Mouse (Mus musculus) intestine, embryonic 15.5 days (tissue): ENCODE measurements around the gene Drc1. TPM values are rescaled to one million over a fixed set of nuclear protein-coding genes. Genes with fewer than 3 reads are reported as not detected.

Experiments
- ATAC-seq: fragments of 200-750 bp; cut with Nextera tagmentation; 2 replicates; pipeline ENCODE4 v1.8.0; 2017; ENCODE audit warnings: moderate TSS enrichment, moderate library complexity
- H3K27ac ChIP-seq: fragments of 300-500 bp; sonication (generic); 2 replicates; pipeline ENCODE4 v1.5.1; 2015; ENCODE audit warnings: mild to moderate bottlenecking, inconsistent platforms
- H3K27me3 ChIP-seq: fragments of 300-500 bp; sonication (generic); replicated peaks from 2 replicates; pipeline ENCODE4 v1.6.1; 2015; ENCODE audit warnings: inconsistent platforms
- H3K36me3 ChIP-seq: fragments of 300-500 bp; sonication (generic); 2 replicates; pipeline ENCODE4 v1.6.1; 2015; ENCODE audit warnings: inconsistent platforms
- H3K4me1 ChIP-seq: fragments of 300-500 bp; sonication (generic); replicated peaks from 2 replicates; pipeline ENCODE4 v1.6.1; 2015; ENCODE audit warnings: inconsistent platforms
- H3K4me2 ChIP-seq: fragments of 300-500 bp; sonication (generic); replicated peaks from 2 replicates; pipeline ENCODE4 v1.6.1; 2015; ENCODE audit warnings: mild to moderate bottlenecking, inconsistent platforms
- H3K4me3 ChIP-seq: fragments of 300-500 bp; sonication (generic); replicated peaks from 2 replicates; pipeline ENCODE4 v1.5.1; 2015; ENCODE audit warnings: inconsistent platforms
- H3K9ac ChIP-seq: fragments of 300-500 bp; sonication (generic); 2 replicates; pipeline ENCODE4 v1.6.1; 2015; ENCODE audit warnings: inconsistent platforms
- H3K9me3 ChIP-seq: fragments of 300-500 bp; sonication (generic); 2 replicates; pipeline ENCODE4 v1.6.1; 2016; ENCODE audit warnings: inconsistent platforms
- WGBS: fragments of 180-500 bp; shearing (Covaris S2); methylation state at CpG from one replicate; pipeline ENCODE4 v1.1.7; 2015; 5-methylcytosine and 5-hydroxymethylcytosine counted together
- polyA plus RNA-seq: library from polyadenylated mRNA; unstranded; fragments of >200 nt; fragmentation: Nextera tagmentation; extraction: Ambion mirVana; gene quantifications from 2 replicates; pipeline ENCODE4 v1.2.1, GENCODE M21; 2015

Gene Drc1
- polyA plus RNA-seq, 1 experiment from 2014 or later: 0.38 TPM

DNA sequence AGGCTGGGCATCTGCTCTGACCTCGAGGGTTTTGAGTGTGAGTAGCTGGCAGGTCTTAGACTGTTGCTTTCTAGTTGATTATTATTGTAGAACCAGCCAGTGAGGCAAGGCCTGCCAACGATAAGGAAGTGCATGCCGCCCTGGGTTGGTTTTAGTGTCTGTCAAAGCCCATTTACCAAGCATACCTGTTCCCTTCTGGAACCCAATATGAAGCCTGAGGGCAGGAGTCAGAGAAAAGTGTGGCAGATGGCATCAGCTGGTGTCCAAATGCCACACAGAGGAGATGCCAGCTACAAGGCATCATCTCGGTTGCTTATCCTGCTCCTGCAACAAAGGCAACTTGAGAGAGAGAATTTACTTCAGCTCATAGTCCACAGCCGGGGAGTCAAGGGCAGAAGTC is 59.6 kb downstream of the Drc1 start:
- no peaks in the 10 kb centered on the region for H3K36me3 ChIP-seq
- no peak overlapping the region for H3K4me3 ChIP-seq
- 77% methylated on average over 5 of the region's 5 CpGs for WGBS
- H3K27me3 ChIP-seq: no peaks in the 10 kb centered on the region
- peaks cover 6% of the 10 kb centered on the region for H3K4me1 ChIP-seq
- no peak overlapping the region for H3K9ac ChIP-seq
- H3K4me2 ChIP-seq: no peak overlapping the region
- H3K27ac ChIP-seq: no peak overlapping the region
- H3K9me3 ChIP-seq: no peaks in the 10 kb centered on the region
- no peak for ATAC-seq

DNA sequence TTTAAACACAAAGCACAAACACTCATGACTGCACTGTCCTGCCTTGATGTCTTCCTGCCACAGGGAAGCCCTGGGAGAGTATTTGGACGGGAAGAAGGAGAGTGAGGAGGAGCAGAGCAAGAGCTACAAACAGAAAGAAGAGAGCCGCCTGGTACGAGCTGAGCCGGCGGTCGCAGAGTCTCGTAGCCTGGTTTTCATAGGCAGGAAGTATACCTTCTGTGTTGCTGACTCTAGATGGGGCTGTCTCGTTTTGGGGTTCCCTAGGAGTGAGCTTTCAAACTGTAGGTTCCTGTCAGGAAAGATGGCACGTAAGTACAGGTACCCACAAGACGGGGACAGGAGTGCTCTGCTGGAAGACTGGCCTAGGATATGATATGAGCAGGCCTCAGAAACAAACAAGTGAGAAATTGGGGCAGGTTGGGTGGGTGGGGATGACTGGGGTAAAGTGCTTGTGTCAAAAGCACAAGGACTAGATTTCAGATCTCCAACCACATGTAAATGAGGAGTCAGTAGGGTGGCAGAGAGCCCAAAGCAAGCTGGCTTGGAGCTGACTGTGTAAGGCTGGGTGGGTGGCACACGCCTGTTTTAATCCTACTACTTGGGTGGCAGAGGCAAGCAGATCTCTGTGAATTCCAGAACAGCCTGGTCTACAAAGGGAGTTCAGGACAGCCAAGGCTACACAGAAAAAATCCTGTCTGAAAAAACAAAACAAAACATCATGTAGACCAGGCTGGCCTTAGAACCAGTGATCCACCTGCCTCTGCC is 60.6 kb downstream of the Drc1 start:
- Histone ChIP-seq H3K27ac (no peak overlapping the region), H3K4me3 (no peak overlapping the region), H3K9me3 (no peaks in the 10 kb centered on the region), H3K36me3 (no peaks in the 10 kb centered on the region), H3K9ac (no peak overlapping the region), H3K4me2 (no peak overlapping the region), H3K27me3 (no peaks in the 10 kb centered on the region), H3K4me1 (peaks cover 6% of the 10 kb centered on the region)
- WGBS: 75% methylated on average over 11 of the region's 11 CpGs
- no peak for ATAC-seq

DNA sequence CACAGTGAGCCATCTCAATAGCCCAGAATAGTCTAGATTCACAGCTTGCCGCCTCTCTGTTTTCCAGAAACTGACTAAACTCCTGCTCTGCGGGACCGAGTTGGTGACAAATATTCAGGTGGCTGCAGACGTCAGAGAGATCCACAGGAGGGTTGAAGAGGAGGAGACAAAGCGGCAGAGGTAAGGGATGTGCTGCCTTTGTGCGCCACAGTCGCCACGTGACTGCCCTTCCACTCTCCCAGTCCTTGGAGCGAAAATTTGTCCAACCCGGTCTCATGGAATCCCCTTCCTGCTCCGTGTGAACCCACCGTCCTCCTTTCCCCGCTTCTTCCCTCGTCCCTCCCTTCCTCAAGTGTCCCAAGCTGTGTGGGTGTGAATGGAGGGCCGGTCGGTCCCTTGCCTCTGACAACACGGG is 61.4 kb downstream of the Drc1 start:
- Histone ChIP-seq H3K27ac (no peak overlapping the region), H3K4me2 (peak overlapping the region; percentile 61), H3K9ac (no peak overlapping the region), H3K36me3 (no peaks in the 10 kb centered on the region), H3K9me3 (no peaks in the 10 kb centered on the region), H3K27me3 (no peaks in the 10 kb centered on the region), H3K4me1 (peaks cover 6% of the 10 kb centered on the region), H3K4me3 (peak overlapping the region; percentile 11; the same call in 1 of the 2 replicates)
- ATAC-seq: peak; percentile 68
- 8% methylated on average over 17 of the region's 17 CpGs for WGBS

DNA sequence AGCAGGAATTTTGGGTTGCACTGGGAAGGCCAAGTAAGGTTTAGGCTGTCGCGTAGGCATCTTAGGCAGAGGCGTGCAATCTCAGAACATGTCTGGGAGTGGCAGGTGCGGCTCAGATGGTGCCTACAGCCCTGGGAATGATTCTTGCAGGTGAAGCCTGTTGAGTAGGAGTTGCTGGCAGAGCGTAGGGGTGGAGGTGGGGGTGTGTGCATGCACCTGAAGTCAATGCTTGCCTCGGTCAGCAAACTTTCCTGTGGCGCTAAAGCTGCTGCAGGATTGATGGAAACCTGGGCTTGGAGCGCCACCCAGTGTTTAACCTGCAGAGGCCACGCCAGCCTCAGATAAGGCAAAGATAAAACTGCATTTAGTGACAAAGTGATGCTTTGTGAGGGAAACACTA is 61.9 kb downstream of the Drc1 start:
- WGBS: 4% methylated on average over 9 of the region's 9 CpGs
- Histone ChIP-seq H3K9ac (no peak overlapping the region), H3K36me3 (no peaks in the 10 kb centered on the region), H3K27ac (no peak overlapping the region), H3K4me2 (peak overlapping the region; percentile 61), H3K4me1 (peaks cover 6% of the 10 kb centered on the region), H3K27me3 (no peaks in the 10 kb centered on the region), H3K4me3 (peak overlapping the region; percentile 11; the same call in 1 of the 2 replicates), H3K9me3 (no peaks in the 10 kb centered on the region)
- ATAC-seq: peak; percentile 93

DNA sequence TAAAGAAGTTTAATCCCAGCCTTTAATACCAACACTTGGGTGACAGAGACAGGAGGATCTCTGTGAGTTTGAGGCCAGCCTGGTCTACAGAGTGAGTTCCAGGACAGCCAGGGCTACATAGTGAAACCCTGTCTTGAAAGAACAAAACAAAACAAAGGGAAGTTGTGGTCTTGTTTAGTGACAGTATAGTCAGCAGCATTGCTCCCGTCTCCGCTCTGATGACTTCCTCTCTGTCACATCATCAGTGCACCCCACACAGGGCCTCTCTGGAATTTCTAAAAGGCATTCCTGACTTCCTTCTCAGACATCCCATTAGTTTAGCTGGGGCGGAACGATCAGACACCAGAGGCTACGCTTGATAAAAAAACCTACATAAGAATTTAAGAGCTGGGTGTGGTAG is 62.7 kb downstream of the Drc1 start:
- H3K27ac ChIP-seq: no peak overlapping the region
- peaks cover 6% of the 10 kb centered on the region for H3K4me1 ChIP-seq
- no peak overlapping the region for H3K9ac ChIP-seq
- ATAC-seq: no peak
- no peaks in the 10 kb centered on the region for H3K36me3 ChIP-seq
- H3K4me2 ChIP-seq: no peak overlapping the region
- no peaks in the 10 kb centered on the region for H3K27me3 ChIP-seq
- 59% methylated on average over 5 of the region's 5 CpGs for WGBS
- H3K4me3 ChIP-seq: no peak overlapping the region
- H3K9me3 ChIP-seq: no peaks in the 10 kb centered on the region

DNA sequence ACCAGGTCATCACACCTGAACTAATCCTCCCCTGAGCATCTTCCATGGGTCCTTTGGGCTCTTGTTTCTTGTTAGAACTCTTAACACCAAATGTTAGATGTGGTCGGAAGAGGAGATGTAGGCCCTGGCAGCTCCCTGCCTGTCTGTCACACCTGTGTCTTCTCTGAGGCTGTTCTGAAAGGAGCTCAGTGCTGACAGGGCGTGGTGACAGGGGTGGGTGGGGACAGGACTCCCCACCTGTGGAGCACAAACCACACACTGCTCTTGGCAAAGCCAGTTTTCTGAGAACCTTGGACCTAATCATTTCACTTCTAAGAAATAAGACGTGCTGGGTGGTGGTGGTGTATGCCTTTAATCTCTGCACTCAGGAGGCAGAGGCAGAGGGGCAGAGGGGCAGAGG is 72.4 kb downstream of the Drc1 start:
- H3K27ac ChIP-seq: no peak overlapping the region
- peak; percentile 92 for ATAC-seq
- H3K27me3 ChIP-seq: no peaks in the 10 kb centered on the region
- H3K36me3 ChIP-seq: no peaks in the 10 kb centered on the region
- no peak overlapping the region for H3K4me3 ChIP-seq
- WGBS: 53% methylated on average over 3 of the region's 3 CpGs
- no peaks in the 10 kb centered on the region for H3K4me1 ChIP-seq
- no peaks in the 10 kb centered on the region for H3K9me3 ChIP-seq
- H3K9ac ChIP-seq: no peak overlapping the region
- no peak overlapping the region for H3K4me2 ChIP-seq

DNA sequence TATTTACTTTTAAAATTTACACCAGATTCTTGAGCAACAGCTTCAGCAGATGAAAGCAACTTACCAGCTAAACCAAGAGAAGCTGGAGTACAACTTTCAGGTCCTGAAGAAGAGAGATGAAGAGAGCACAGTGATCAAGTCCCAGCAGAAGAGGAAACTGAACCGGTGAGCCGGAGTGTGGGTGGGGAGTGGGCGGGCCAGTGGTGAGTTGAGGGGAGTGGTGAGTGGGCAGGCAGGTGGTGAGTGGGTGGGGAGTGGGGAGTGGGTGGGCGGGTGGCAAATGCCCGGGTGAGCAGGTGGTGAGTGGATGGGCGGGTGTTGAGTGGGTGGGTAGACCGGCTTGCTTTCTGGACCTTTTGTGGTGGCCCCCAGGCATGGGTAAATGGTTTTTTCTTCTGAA is 73.9 kb downstream of the Drc1 start:
- no peak for ATAC-seq
- WGBS: 72% methylated on average over 7 of the region's 7 CpGs
- Histone ChIP-seq H3K4me1 (no peaks in the 10 kb centered on the region), H3K36me3 (no peaks in the 10 kb centered on the region), H3K4me3 (no peak overlapping the region), H3K27ac (no peak overlapping the region), H3K27me3 (no peaks in the 10 kb centered on the region), H3K9ac (no peak overlapping the region), H3K4me2 (no peak overlapping the region), H3K9me3 (no peaks in the 10 kb centered on the region)

DNA sequence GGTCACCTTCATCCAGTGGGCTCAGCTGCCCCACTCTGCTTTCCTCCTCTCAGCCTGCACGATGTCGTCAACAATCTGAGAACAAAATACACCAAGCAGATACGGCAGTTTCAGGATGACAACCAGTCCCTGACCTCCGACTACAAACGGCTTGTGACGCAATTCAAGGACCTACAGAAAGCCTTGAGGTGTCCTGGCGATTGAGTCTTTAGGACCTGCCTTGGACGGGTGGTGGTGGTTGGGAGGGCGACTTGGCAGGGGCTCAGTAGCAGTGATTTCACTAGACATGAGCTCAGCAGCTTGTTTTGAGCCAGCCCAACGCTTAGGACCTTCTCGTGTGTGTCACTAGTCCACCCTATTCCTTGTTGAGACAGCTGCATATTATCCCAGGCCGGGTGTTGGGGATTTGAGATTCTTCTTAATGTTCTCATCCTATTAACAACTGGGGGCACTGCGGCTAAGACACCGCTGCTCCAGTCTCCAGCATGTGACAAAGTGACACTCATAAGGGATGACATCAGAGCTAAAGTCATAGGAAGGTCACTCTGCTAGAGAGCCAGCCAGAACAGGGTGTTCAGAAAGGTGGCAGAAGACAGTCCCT is 74.5 kb downstream of the Drc1 start:
- WGBS: 80% methylated on average over 14 of the region's 14 CpGs
- ATAC-seq: no peak
- no peaks in the 10 kb centered on the region for H3K9me3 ChIP-seq

DNA sequence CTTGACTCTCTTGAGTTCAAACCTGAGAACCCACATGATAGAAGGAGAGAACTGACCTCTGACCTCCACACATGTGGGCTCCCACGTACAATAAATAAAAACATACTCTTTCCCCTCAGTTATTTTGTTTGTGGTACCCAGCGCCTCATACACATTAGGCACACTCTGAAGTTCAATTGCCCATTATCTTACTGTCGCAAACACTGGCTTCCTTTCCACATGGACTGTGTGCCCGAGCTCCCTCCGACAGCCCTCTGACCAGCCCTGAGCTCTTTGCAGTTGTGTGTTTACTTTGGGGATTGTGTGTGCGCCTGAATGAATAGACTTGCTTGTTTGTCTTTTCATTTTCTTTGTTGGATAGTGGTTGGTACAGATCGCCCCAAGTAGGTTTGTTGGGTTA is 75.5 kb downstream of the Drc1 start:
- WGBS: 69% methylated on average over 7 of the region's 7 CpGs
- no peak for ATAC-seq
- H3K36me3 ChIP-seq: no peaks in the 10 kb centered on the region

More for the DNA sequence above, 74.5 kb downstream of the Drc1 start:
- H3K36me3 ChIP-seq: no peaks in the 10 kb centered on the region
- no peak overlapping the region for H3K9ac ChIP-seq
- no peak overlapping the region for H3K4me2 ChIP-seq
- no peaks in the 10 kb centered on the region for H3K27me3 ChIP-seq
- no peak overlapping the region for H3K27ac ChIP-seq
- H3K4me1 ChIP-seq: no peaks in the 10 kb centered on the region
- no peak overlapping the region for H3K4me3 ChIP-seq

DNA sequence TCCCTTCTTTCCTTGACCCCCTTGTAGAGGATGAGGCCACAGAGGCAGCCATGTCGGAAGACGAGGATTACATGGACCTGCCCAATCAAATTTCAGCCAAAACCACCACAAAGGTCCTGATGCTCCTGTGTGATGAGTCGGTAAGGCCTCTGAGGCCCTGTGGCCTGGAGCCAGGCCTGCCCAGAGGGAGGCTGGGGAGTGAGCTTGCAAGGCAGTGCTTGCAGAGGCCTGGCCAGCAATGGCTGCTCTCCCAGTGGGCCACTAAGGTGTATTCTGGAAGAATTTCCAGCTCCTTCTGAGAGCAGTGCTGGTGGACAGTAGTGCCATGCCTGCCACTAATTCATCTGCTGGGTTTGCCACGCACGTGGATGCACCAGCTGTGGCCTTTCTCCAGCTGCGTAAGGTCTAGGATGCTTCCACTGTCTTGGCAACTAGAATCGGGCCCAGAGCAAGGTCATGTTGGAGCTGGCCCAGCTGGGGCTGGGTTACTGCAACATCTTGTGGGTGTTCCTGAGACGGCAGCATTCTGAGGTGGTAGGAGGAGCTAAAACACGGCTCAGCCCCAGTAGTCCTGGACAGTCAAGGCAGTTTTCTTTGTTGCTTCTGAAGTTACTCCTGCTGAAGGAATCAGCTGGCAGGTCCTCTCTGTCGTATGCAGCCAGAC is 77.4 kb downstream of the Drc1 start:
- no peak for ATAC-seq
- Histone ChIP-seq H3K27ac (no peak overlapping the region), H3K4me3 (no peak overlapping the region), H3K9me3 (no peaks in the 10 kb centered on the region; the same call in 1 of the 2 replicates), H3K4me1 (no peaks in the 10 kb centered on the region), H3K4me2 (no peak overlapping the region), H3K9ac (no peak overlapping the region), H3K36me3 (no peaks in the 10 kb centered on the region), H3K27me3 (no peaks in the 10 kb centered on the region)
- WGBS: 79% methylated on average over 10 of the region's 10 CpGs

More for the DNA sequence above, 75.5 kb downstream of the Drc1 start:
- Histone ChIP-seq H3K4me2 (no peak overlapping the region), H3K4me3 (no peak overlapping the region), H3K4me1 (no peaks in the 10 kb centered on the region), H3K9me3 (no peaks in the 10 kb centered on the region), H3K9ac (no peak overlapping the region), H3K27ac (no peak overlapping the region), H3K27me3 (no peaks in the 10 kb centered on the region)

DNA sequence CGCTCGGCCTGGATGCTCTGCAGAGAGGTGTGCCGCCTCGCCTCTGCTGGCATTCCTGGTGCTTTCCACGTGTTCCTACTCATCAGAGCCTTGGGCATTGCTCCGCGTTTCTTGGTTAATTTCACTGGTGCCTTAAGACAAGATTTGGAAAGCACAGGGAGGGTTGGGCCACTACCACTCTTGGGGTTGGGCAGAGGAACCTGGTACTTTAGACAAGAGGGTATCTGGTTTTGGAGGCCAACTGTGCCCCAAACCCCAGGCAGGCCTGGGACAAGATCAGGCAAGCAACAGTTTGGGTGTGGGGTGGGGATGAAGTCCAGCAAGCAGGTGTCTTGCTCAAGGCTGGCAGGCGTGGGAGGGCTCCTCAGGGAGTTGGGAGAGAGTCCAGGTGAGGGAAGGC is 86.2 kb downstream of the Drc1 start:
- Histone ChIP-seq H3K27me3 (no peaks in the 10 kb centered on the region), H3K27ac (no peak overlapping the region), H3K36me3 (no peaks in the 10 kb centered on the region), H3K4me3 (no peak overlapping the region), H3K4me2 (no peak overlapping the region), H3K9ac (no peak overlapping the region), H3K9me3 (no peaks in the 10 kb centered on the region; the same call in 1 of the 2 replicates), H3K4me1 (no peaks in the 10 kb centered on the region)
- WGBS: 81% methylated on average over 8 of the region's 8 CpGs
- no peak for ATAC-seq

DNA sequence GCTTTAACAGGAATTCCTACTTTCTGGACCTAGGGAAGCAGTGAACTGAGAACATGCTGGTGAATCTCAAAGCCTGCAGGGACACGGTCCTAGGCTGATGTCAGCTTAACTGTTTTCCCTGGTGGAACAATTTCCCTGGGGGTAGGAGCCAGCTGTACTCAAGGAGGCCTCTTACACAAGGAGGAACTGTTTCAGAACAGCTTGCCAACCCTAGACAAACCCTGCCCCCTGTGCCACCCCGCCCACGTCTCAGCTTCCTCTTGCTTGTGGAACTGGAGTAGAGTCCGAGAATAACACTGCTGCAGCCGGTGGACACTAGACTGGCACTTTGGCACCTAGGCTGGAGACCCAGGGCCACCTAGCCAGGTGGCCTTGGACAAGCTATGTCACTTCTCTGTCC is 88.2 kb downstream of the Drc1 start:
- no peak overlapping the region for H3K9ac ChIP-seq

More for the DNA sequence above, 88.2 kb downstream of the Drc1 start:
- Histone ChIP-seq H3K4me1 (no peaks in the 10 kb centered on the region), H3K4me3 (no peak overlapping the region), H3K9me3 (no peaks in the 10 kb centered on the region), H3K27me3 (no peaks in the 10 kb centered on the region), H3K36me3 (no peaks in the 10 kb centered on the region), H3K4me2 (no peak overlapping the region), H3K27ac (no peak overlapping the region)
- ATAC-seq: no peak
- WGBS: 70% methylated on average over 5 of the region's 5 CpGs
